Mouse (Mus musculus): Measurements from ENCODE around the gene Elmsan1. TPM values are rescaled to one million over a fixed set of nuclear protein-coding genes. Genes with fewer than 3 reads are reported as not detected.

Gene Elmsan1
- polyA plus RNA-seq, 1 experiment from 2014 or later: 9.8 TPM

- WGBS: 88% methylated on average over 14 of the region's 14 CpGs
Observed at GRCm38 (mm10) chr12:84158156-84158555, 60.5 kb downstream of the Elmsan1 start.

DNA sequence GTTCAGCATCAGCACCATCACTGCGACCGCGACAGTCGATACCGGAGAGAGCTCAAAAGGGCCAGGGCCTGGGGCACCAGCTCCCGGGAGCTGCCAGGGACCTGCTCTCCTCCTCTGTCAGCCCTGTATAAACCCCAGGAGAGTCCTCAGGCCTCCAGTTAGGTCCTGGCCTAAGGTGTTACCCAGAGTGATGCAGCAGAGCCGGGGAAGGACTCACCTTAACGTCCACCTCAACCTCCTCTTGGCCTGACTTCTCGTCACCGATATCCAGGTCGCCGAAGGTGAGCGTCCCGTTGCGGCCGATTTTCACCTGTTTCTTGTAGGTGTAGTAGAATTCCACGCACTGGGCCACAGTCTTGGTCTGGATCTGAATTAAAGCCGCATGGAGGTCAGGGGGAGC is 62.5 kb downstream of the Elmsan1 start:
- no peak for ATAC-seq (ENCODE audit: low read depth)
- 94% methylated on average over 18 of the region's 18 CpGs for WGBS
- no peak overlapping the region for H3K27ac ChIP-seq (replicated peaks; ENCODE audit: low read depth, low read length)
- no peak overlapping the region for H3K9ac ChIP-seq (ENCODE audit: low read depth, low read length)
- no peaks in the 10 kb centered on the region for H3K27me3 ChIP-seq (replicated peaks; ENCODE audit: control insufficient read depth, insufficient read depth, low read length)
- no peak overlapping the region for H3K4me3 ChIP-seq (ENCODE audit: low read depth, low read length)
- no peaks in the 10 kb centered on the region for H3K9me3 ChIP-seq (ENCODE audit: control insufficient read depth, low read length)
- H3K4me1 ChIP-seq (ENCODE audit: control insufficient read depth, insufficient read depth, low read length): no peaks in the 10 kb centered on the region
- no peak for DNase-seq (ENCODE audit: low spot score)
- no peak overlapping the region for H3K4me2 ChIP-seq (ENCODE audit: low read depth, low read length)
- H3K36me3 ChIP-seq (ENCODE audit: control insufficient read depth, insufficient read depth, low read length): peaks cover 84% of the 10 kb centered on the region

More at GRCm38 (mm10) chr12:84158156-84158555, 60.5 kb downstream of the Elmsan1 start:
- peaks cover 87% of the 10 kb centered on the region for H3K36me3 ChIP-seq (ENCODE audit: control insufficient read depth, insufficient read depth, low read length)
- H3K4me1 ChIP-seq (ENCODE audit: control insufficient read depth, insufficient read depth, low read length): no peaks in the 10 kb centered on the region
- no peak overlapping the region for H3K4me3 ChIP-seq (ENCODE audit: low read depth, low read length)
- ATAC-seq (ENCODE audit: low read depth): no peak
- H3K27me3 ChIP-seq (replicated peaks; ENCODE audit: control insufficient read depth, insufficient read depth, low read length): no peaks in the 10 kb centered on the region
- H3K27ac ChIP-seq (replicated peaks; ENCODE audit: low read depth, low read length): no peak overlapping the region
- H3K9me3 ChIP-seq (ENCODE audit: control insufficient read depth, low read length): no peaks in the 10 kb centered on the region
- DNase-seq (ENCODE audit: low spot score): no peak
- H3K9ac ChIP-seq (ENCODE audit: low read depth, low read length): no peak overlapping the region
- H3K4me2 ChIP-seq (ENCODE audit: low read depth, low read length): no peak overlapping the region

DNA sequence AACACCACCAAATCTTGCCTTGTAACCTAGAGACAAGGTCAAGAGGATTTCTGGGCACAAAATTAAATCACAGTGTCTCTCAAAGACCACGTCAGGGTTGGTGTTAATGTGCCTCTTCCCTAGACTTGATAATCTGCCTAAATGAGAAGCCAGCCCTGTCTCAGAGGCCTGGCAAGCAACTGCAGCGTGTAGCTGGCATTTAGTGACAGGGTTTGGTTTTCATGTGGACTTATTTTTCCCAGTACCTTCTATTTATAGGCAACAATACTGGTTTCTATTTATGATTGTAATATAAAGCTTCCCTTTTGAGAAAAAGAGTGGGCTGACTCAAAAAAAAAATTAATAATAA is 63.2 kb downstream of the Elmsan1 start:
- Histone ChIP-seq H3K27me3 (replicated peaks; ENCODE audit: control insufficient read depth, insufficient read depth, low read length) (no peaks in the 10 kb centered on the region), H3K9me3 (ENCODE audit: control insufficient read depth, low read length) (no peaks in the 10 kb centered on the region), H3K4me1 (ENCODE audit: control insufficient read depth, insufficient read depth, low read length) (no peaks in the 10 kb centered on the region), H3K4me3 (ENCODE audit: low read depth, low read length) (no peak overlapping the region), H3K27ac (replicated peaks; ENCODE audit: low read depth, low read length) (no peak overlapping the region), H3K9ac (ENCODE audit: low read depth, low read length) (no peak overlapping the region), H3K4me2 (ENCODE audit: low read depth, low read length) (no peak overlapping the region), H3K36me3 (ENCODE audit: control insufficient read depth, insufficient read depth, low read length) (peaks cover 80% of the 10 kb centered on the region)
- 77% methylated on average over 2 of the region's 2 CpGs for WGBS
- DNase-seq (ENCODE audit: low spot score) (no peak), ATAC-seq (ENCODE audit: low read depth) (no peak)

DNA sequence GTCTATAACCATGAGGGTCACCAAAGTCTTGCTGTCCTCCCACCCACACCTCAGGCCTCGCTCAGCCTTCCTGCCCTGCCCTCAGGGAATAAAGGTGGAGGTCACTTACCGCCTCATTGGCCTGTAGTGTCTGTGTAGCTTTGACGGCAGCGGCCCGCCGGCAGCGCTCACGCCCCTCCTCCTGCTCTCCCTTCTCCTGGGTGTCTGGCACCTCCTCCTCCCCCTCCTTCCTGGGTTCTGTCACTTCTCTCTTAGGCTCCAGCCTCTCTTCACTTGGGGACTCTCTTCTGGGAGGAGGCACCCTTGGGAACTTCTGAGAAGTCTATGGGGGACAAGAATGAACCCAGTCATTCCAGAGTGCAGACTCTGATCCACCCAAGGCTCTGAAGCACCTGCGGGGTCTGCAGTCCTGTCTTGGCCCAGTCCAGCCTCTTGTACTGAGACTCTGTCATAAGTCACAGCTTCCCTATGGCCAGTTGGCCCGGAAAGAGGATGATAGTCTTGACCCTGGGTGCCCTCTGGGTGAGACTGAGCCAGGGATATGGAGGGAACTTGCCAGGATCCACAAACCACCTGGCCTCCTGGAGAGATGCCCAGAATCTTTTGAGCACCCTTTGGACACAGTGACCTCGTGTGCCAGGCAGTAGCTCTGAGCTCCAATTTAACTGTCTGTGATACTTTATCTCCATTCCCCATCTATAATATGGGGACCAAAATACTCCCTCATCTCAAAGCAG is 63.7 kb downstream of the Elmsan1 start:
- Histone ChIP-seq H3K4me1 (ENCODE audit: control insufficient read depth, insufficient read depth, low read length) (no peaks in the 10 kb centered on the region), H3K9me3 (ENCODE audit: control insufficient read depth, low read length) (no peaks in the 10 kb centered on the region), H3K9ac (ENCODE audit: low read depth, low read length) (no peak overlapping the region), H3K4me2 (ENCODE audit: low read depth, low read length) (no peak overlapping the region), H3K27ac (replicated peaks; ENCODE audit: low read depth, low read length) (no peak overlapping the region), H3K36me3 (ENCODE audit: control insufficient read depth, insufficient read depth, low read length) (peaks cover 74% of the 10 kb centered on the region), H3K4me3 (ENCODE audit: low read depth, low read length) (no peak overlapping the region), H3K27me3 (replicated peaks; ENCODE audit: control insufficient read depth, insufficient read depth, low read length) (no peaks in the 10 kb centered on the region)
- ATAC-seq (ENCODE audit: low read depth) (no peak), DNase-seq (ENCODE audit: low spot score) (no peak)
- 90% methylated on average over 10 of the region's 11 CpGs for WGBS

- no peak for ATAC-seq (ENCODE audit: low read depth)
Observed at GRCm38 (mm10) chr12:84153414-84153813, 65.3 kb downstream of the Elmsan1 start.

GRCm38 (mm10) chr12:84152352-84153190 is 66.1 kb downstream of the Elmsan1 start:
- Histone ChIP-seq H3K4me3 (ENCODE audit: low read depth, low read length) (no peak overlapping the region), H3K9ac (ENCODE audit: low read depth, low read length) (no peak overlapping the region), H3K4me2 (ENCODE audit: low read depth, low read length) (no peak overlapping the region), H3K4me1 (ENCODE audit: control insufficient read depth, insufficient read depth, low read length) (no peaks in the 10 kb centered on the region), H3K27me3 (replicated peaks; ENCODE audit: control insufficient read depth, insufficient read depth, low read length) (no peaks in the 10 kb centered on the region), H3K27ac (replicated peaks; ENCODE audit: low read depth, low read length) (no peak overlapping the region), H3K36me3 (ENCODE audit: control insufficient read depth, insufficient read depth, low read length) (peaks cover 51% of the 10 kb centered on the region), H3K9me3 (ENCODE audit: control insufficient read depth, low read length) (no peaks in the 10 kb centered on the region)
- DNase-seq (ENCODE audit: low spot score): no peak
- 77% methylated on average over 32 of the region's 32 CpGs for WGBS
- ATAC-seq (ENCODE audit: low read depth): no peak

More at GRCm38 (mm10) chr12:84153414-84153813, 65.3 kb downstream of the Elmsan1 start:
- 86% methylated on average over 6 of the region's 6 CpGs for WGBS
- Histone ChIP-seq H3K27ac (replicated peaks; ENCODE audit: low read depth, low read length) (no peak overlapping the region), H3K9ac (ENCODE audit: low read depth, low read length) (no peak overlapping the region), H3K36me3 (ENCODE audit: control insufficient read depth, insufficient read depth, low read length) (peaks cover 60% of the 10 kb centered on the region), H3K27me3 (replicated peaks; ENCODE audit: control insufficient read depth, insufficient read depth, low read length) (no peaks in the 10 kb centered on the region), H3K4me2 (ENCODE audit: low read depth, low read length) (no peak overlapping the region), H3K4me3 (ENCODE audit: low read depth, low read length) (no peak overlapping the region), H3K9me3 (ENCODE audit: control insufficient read depth, low read length) (no peaks in the 10 kb centered on the region), H3K4me1 (ENCODE audit: control insufficient read depth, insufficient read depth, low read length) (no peaks in the 10 kb centered on the region)
- no peak for DNase-seq (ENCODE audit: low spot score)

DNA sequence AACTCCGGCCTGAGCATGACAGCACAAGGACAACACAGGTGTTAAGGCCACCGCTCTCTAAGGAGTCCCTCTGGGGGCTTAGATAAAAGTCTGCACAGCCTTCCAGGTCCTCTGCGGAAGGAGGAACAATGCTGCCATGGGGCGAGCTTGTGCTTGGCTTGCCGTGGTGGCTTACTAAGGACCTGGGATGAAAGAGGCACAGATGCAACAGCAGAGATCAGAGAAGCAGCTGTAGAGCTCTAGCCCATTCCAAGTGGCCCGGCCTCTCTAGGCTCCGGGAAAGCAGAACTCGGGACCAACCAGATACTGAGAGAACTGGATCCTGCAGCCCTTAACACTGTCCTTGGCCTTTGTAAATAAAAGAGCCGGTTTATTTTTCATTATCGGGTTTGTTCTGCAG is 66.8 kb downstream of the Elmsan1 start:
- no peaks in the 10 kb centered on the region for H3K9me3 ChIP-seq (ENCODE audit: control insufficient read depth, low read length)
- no peak for ATAC-seq (ENCODE audit: low read depth)
- 84% methylated on average over 10 of the region's 10 CpGs for WGBS
- no peak overlapping the region for H3K4me2 ChIP-seq (ENCODE audit: low read depth, low read length)
- H3K4me1 ChIP-seq (ENCODE audit: control insufficient read depth, insufficient read depth, low read length): no peaks in the 10 kb centered on the region
- H3K4me3 ChIP-seq (ENCODE audit: low read depth, low read length): no peak overlapping the region
- no peaks in the 10 kb centered on the region for H3K27me3 ChIP-seq (replicated peaks; ENCODE audit: control insufficient read depth, insufficient read depth, low read length)
- DNase-seq (ENCODE audit: low spot score): no peak
- no peak overlapping the region for H3K9ac ChIP-seq (ENCODE audit: low read depth, low read length)
- no peak overlapping the region for H3K27ac ChIP-seq (replicated peaks; ENCODE audit: low read depth, low read length)
- peaks cover 45% of the 10 kb centered on the region for H3K36me3 ChIP-seq (ENCODE audit: control insufficient read depth, insufficient read depth, low read length)

DNA sequence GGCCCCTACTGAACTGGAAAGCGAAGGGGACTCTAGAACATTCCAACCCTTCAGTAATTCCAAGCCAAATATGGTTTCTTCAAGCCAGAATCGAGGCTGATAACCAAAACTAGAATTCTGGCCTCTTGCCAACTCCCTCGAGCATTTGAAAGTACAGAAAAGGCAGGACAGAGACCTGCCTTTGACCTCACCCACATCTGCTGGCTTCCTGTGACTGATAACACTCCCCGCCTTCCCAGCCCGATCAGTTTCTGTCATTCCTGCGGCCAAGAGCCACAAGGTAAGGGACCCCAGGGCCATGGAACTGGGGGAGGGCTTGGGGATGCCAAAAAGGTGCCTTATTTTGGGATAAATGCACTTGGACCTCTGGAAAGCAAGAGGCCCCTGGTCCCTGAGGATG is 67.7 kb downstream of the Elmsan1 start:
- ATAC-seq (ENCODE audit: low read depth) (no peak), DNase-seq (ENCODE audit: low spot score) (no peak)
- Histone ChIP-seq H3K27me3 (replicated peaks; ENCODE audit: control insufficient read depth, insufficient read depth, low read length) (no peaks in the 10 kb centered on the region), H3K4me2 (ENCODE audit: low read depth, low read length) (no peak overlapping the region), H3K9ac (ENCODE audit: low read depth, low read length) (no peak overlapping the region), H3K9me3 (ENCODE audit: control insufficient read depth, low read length) (no peaks in the 10 kb centered on the region), H3K36me3 (ENCODE audit: control insufficient read depth, insufficient read depth, low read length) (peaks cover 35% of the 10 kb centered on the region), H3K4me3 (ENCODE audit: low read depth, low read length) (no peak overlapping the region), H3K27ac (replicated peaks; ENCODE audit: low read depth, low read length) (no peak overlapping the region), H3K4me1 (ENCODE audit: control insufficient read depth, insufficient read depth, low read length) (no peaks in the 10 kb centered on the region)
- 48% methylated on average over 6 of the region's 6 CpGs for WGBS
